Mouse (Mus musculus): ENCODE data around the gene Derl2. TPM values are rescaled to one million over a fixed set of nuclear protein-coding genes. Genes with fewer than 3 reads are reported as not detected.
A peak's percentile ranks its signal among the peaks of the same experiment; 100 is the strongest.

Gene Derl2
- polyA plus RNA-seq, 1 experiment from 2014 or later, result 47.7 TPM

DNA sequence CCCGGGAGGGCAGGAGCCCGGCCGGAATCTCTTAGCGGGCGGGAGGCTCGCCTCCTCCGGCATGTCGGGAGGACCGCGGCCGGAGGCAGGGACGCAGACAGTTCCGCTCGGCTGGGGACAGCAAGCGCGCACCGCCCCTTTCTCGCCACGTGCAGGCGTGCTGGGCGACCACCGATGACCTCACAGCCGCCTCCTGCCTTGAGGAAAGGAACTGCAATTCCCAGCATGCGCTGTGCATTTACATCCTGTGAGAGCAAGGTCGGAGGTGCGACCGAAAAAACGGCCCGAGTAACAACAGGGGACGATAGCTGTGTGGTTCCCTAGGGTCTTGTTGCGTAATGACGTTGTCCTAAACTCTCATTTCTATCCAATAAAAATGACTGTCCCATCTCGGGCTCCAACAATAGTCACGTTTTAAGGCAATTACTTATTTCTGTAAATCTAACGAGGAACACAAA is 15.3 kb downstream of the Derl2 start, which contains the start of gene Dhx33:
Dhx33 (minus strand) TSS at position 122 of the 458 bp plus-strand sequence.
- Histone ChIP-seq H3K4me2 (ENCODE audit: low read depth, low read length) (peak within 1 kb of the TSS; percentile 64), H3K4me3 (ENCODE audit: low read depth, low read length) (peak within 1 kb of the TSS; percentile 95), H3K36me3 (replicated peaks; ENCODE audit: control insufficient read depth, insufficient read depth, low read depth, low read length) (no peaks in the 10 kb centered on the region), H3K9me3 (replicated peaks; ENCODE audit: control insufficient read depth, low read length) (no peaks in the 10 kb centered on the region), H3K4me1 (ENCODE audit: control insufficient read depth, insufficient read depth, low read length) (no peaks in the 10 kb centered on the region), H3K27ac (replicated peaks; ENCODE audit: low read depth, low read length) (peak within 1 kb of the TSS; percentile 65), H3K27me3 (ENCODE audit: control insufficient read depth, insufficient read depth, low read length) (no peaks in the 10 kb centered on the region), H3K9ac (replicated peaks; ENCODE audit: low read length) (peak within 1 kb of the TSS; percentile 75)
- DNase-seq (ENCODE audit: low spot score), result peak; percentile 98
- 1% methylated on average over 35 of the region's 35 CpGs for WGBS
- ATAC-seq (replicated peaks; ENCODE audit: insufficient number of reproducible peaks, low FRiP score, low TSS enrichment, low read depth), result peak; percentile 97

DNA sequence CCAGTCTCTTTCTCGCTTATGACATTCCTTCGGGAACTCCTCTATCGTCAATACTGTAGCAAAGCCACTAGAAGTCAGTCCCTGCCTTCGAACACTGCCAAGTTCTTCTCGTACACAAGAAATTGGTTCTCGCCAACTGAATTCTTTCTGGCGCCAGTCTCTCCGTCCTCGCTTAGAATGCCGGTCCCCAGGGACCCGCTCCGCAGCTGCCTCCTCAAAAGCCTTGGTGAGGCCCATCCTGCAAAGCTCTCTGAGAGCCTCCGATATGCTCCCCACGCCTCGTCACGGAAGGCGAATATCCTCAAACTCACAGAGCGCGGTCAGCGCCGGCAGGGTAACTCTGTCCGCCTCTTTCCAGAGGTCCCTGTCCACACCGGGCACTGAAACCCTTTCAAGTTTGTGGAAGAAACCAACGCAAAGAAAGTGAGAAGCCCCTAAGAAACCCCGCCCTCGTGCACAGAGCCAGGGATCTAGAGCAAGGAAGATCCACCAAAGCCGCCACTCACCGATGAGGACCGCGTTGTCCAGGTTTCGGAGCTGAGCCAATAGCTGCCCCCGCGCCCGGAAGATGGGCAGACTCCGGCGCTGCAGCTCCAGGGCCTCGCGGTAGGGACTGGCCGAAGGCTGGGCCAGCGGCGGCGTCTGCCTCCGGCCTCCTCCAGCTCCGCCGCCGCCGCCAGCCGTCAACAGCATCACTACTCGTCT is 15.9 kb downstream of the Derl2 start:
- Histone ChIP-seq H3K4me2 (ENCODE audit: low read depth, low read length) (peak overlapping the region; percentile 64), H3K27me3 (ENCODE audit: control insufficient read depth, insufficient read depth, low read length) (no peaks in the 10 kb centered on the region), H3K4me1 (ENCODE audit: control insufficient read depth, insufficient read depth, low read length) (no peaks in the 10 kb centered on the region), H3K4me3 (ENCODE audit: low read depth, low read length) (peak overlapping the region; percentile 95), H3K36me3 (replicated peaks; ENCODE audit: control insufficient read depth, insufficient read depth, low read depth, low read length) (no peaks in the 10 kb centered on the region), H3K27ac (replicated peaks; ENCODE audit: low read depth, low read length) (peak overlapping the region; percentile 65), H3K9me3 (replicated peaks; ENCODE audit: control insufficient read depth, low read length) (no peaks in the 10 kb centered on the region), H3K9ac (replicated peaks; ENCODE audit: low read length) (peak overlapping the region; percentile 75)
- under 1% methylated on average over 49 of the region's 49 CpGs for WGBS
- peak; percentile 85 for ATAC-seq (replicated peaks; ENCODE audit: insufficient number of reproducible peaks, low FRiP score, low TSS enrichment, low read depth)
- DNase-seq (ENCODE audit: low spot score), result peak; percentile 60

DNA sequence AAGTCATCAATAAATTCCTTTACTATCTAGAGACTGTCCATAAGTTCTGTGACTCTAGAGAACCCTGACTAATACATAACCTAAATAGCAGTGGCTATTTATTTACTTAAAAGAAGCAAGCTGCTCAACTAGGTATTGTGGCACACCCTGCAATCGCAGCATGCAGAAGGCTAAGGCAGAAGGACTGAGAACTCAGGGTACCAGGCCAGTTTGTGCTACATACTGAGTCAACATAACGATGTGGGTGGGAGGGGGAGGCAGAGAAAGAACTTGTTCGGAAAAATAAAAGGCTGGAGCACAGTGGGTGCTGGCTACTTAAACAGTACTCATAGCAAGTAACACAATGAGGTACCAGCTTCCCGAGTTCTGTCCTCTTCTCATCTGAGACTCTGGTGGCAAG is 18.5 kb downstream of the Derl2 start:
- Histone ChIP-seq H3K9ac (replicated peaks; ENCODE audit: low read length) (no peak overlapping the region), H3K27me3 (ENCODE audit: control insufficient read depth, insufficient read depth, low read length) (no peaks in the 10 kb centered on the region), H3K4me3 (ENCODE audit: low read depth, low read length) (no peak overlapping the region), H3K4me2 (ENCODE audit: low read depth, low read length) (no peak overlapping the region), H3K27ac (replicated peaks; ENCODE audit: low read depth, low read length) (no peak overlapping the region), H3K36me3 (replicated peaks; ENCODE audit: control insufficient read depth, insufficient read depth, low read depth, low read length) (no peaks in the 10 kb centered on the region), H3K4me1 (ENCODE audit: control insufficient read depth, insufficient read depth, low read length) (no peaks in the 10 kb centered on the region), H3K9me3 (replicated peaks; ENCODE audit: control insufficient read depth, low read length) (no peaks in the 10 kb centered on the region)
- DNase-seq (ENCODE audit: low spot score) (no peak), ATAC-seq (replicated peaks; ENCODE audit: insufficient number of reproducible peaks, low FRiP score, low TSS enrichment, low read depth) (no peak)
- 81% methylated on average over 4 of the region's 4 CpGs for WGBS

DNA sequence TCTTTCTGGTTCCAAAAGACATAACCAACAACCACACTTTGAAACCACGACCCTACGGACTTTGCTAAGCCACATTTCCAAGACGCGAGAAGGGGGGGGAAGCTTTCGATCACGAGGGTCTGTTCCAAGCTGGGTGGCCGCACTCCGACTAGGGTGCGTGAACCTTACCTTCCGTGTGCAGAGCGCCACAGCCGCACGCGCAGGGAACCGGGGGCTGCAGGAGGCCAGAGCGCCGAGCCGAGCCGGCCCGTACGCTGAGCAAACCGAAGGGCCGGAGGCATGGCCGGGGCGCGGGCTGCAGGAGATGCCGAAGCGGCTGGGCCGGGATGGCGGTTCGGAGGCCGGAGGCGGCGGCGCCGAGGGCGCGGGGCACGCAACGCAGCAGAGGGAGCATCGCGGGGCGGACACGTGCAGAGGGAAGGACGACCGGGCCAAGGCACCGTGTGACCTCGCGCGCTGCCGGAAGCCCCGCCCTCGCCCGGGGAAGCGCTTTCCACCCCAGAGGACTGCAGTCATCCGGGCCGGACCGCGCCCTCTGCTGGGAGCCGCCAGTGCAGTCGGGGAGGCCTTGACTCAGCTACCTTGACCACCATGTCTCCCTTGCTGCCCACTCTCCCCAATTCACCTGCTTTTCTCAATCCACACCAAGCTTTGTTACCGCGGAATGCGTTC is 36.9 kb downstream of the Derl2 start, which contains the start of gene C1qbp:
C1qbp (minus strand) TSS at position 470 of the 672 bp plus-strand sequence.
- Histone ChIP-seq H3K4me1 (ENCODE audit: control insufficient read depth, insufficient read depth, low read length) (peaks cover 2% of the 10 kb centered on the region; the same call in 1 of the 2 replicates), H3K9me3 (replicated peaks; ENCODE audit: control insufficient read depth, low read length) (no peaks in the 10 kb centered on the region), H3K27me3 (ENCODE audit: control insufficient read depth, insufficient read depth, low read length) (no peaks in the 10 kb centered on the region), H3K4me2 (ENCODE audit: low read depth, low read length) (peak within 1 kb of the TSS; percentile 73), H3K27ac (replicated peaks; ENCODE audit: low read depth, low read length) (0 out of 2 replicates have a peak within 1 kb of the TSS, but pooled peaks have one; percentile 59), H3K36me3 (replicated peaks; ENCODE audit: control insufficient read depth, insufficient read depth, low read depth, low read length) (peaks cover 13% of the 10 kb centered on the region), H3K4me3 (ENCODE audit: low read depth, low read length) (peak within 1 kb of the TSS; percentile 96), H3K9ac (replicated peaks; ENCODE audit: low read length) (peak within 1 kb of the TSS; percentile 92)
- ATAC-seq (replicated peaks; ENCODE audit: insufficient number of reproducible peaks, low FRiP score, low TSS enrichment, low read depth), result peak; percentile 94
- under 1% methylated on average over 39 of the region's 64 CpGs for WGBS
- DNase-seq (ENCODE audit: low spot score), result peak; percentile 92

DNA sequence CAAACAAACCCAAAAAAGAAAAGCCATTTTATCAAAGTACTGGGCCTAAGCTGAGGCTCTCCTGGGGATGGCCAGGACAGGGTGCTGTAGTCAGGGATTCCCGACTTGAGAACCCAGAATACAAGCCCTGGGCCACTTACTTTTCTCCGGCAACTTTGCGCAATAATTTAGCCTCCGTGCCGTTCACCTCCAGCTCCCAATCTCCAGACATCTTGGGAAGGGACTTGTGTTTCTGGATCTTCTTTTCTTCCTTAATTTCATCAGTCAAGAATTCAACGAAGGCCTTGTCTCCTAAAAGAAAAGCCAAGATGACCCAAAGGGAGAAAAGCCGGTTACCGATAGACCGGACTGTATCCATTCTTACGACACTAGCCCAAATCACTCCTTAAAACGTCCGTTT is 37.6 kb downstream of the Derl2 start:
- Histone ChIP-seq H3K27me3 (ENCODE audit: control insufficient read depth, insufficient read depth, low read length) (no peaks in the 10 kb centered on the region), H3K9ac (replicated peaks; ENCODE audit: low read length) (peak overlapping the region; percentile 92), H3K27ac (replicated peaks; ENCODE audit: low read depth, low read length) (no peak overlapping the region), H3K4me2 (ENCODE audit: low read depth, low read length) (peak overlapping the region; percentile 73), H3K4me3 (ENCODE audit: low read depth, low read length) (peak overlapping the region; percentile 96), H3K9me3 (replicated peaks; ENCODE audit: control insufficient read depth, low read length) (no peaks in the 10 kb centered on the region), H3K36me3 (replicated peaks; ENCODE audit: control insufficient read depth, insufficient read depth, low read depth, low read length) (peaks cover 14% of the 10 kb centered on the region), H3K4me1 (ENCODE audit: control insufficient read depth, insufficient read depth, low read length) (peaks cover 2% of the 10 kb centered on the region; the same call in 1 of the 2 replicates)
- 8% methylated on average over 12 of the region's 12 CpGs for WGBS
- DNase-seq (ENCODE audit: low spot score), result no peak
- ATAC-seq (replicated peaks; ENCODE audit: insufficient number of reproducible peaks, low FRiP score, low TSS enrichment, low read depth), result no peak

DNA sequence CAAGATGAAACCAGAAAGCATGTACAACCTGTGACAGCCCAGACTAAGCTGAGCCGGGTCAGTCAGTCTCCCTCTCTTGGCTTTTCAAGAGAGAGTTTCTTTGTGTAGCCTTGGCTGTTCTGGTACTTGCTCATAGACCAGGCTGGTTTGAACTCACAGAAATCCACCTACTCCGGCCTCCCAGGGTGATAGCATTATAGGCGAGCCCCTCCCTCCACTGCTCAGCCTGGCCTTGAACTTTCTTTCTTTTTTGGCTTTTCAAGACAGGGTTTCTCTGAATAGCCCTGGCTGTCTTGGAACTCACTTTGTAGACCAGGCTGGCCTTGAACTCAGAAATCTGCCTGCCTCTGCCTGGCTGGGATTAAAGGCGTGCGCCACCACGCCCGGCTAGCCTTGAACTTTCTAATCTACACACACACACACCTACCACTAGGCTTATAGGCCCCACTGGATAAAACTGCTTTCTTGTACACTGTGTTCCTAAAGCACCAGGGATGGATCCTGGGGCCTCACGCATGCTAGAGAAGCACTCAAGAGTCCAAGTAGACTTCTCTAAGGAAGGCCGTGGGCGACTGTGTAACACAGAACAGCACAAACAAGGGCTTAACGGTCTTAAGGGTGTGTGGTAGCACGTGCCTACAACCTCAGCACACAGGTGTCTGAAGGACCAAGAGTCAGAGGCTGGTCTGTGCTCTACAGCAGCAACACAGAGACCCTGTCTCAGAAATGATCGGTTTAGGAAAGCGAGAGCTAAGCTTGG is 38.7 kb downstream of the Derl2 start:
- H3K9ac ChIP-seq (replicated peaks; ENCODE audit: low read length), result no peak overlapping the region
- no peak overlapping the region; the same call in 1 of the 2 replicates for H3K4me2 ChIP-seq (ENCODE audit: low read depth, low read length)
- no peak for ATAC-seq (replicated peaks; ENCODE audit: insufficient number of reproducible peaks, low FRiP score, low TSS enrichment, low read depth)
- no peak overlapping the region for H3K27ac ChIP-seq (replicated peaks; ENCODE audit: low read depth, low read length)
- peaks cover 17% of the 10 kb centered on the region for H3K36me3 ChIP-seq (replicated peaks; ENCODE audit: control insufficient read depth, insufficient read depth, low read depth, low read length)
- H3K4me1 ChIP-seq (ENCODE audit: control insufficient read depth, insufficient read depth, low read length), result peaks cover 2% of the 10 kb centered on the region; the same call in 1 of the 2 replicates
- no peaks in the 10 kb centered on the region for H3K9me3 ChIP-seq (replicated peaks; ENCODE audit: control insufficient read depth, low read length)
- WGBS, result 91% methylated on average over 14 of the region's 14 CpGs
- H3K4me3 ChIP-seq (ENCODE audit: low read depth, low read length), result no peak overlapping the region
- no peaks in the 10 kb centered on the region for H3K27me3 ChIP-seq (ENCODE audit: control insufficient read depth, insufficient read depth, low read length)
- no peak for DNase-seq (ENCODE audit: low spot score)

DNA sequence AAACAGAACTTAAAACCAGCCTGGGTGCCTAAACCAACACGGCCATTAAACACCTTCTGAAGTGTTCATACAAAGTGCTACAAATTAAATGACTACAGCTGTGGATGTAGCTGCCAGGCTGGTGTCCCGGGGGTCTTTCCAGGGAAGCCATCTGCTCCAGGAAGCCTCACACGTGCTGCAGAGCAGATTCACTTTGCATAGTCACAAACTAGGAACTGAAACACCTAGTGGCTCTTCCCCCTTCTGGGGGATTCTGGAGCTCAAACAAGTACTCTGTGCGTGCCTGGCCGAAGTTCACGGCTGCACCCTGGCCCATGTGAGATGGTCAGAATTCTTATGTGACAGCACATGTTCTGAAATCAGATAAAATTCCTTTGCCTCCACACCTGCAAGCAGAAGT is 39.4 kb downstream of the Derl2 start:
- peaks cover 2% of the 10 kb centered on the region; the same call in 1 of the 2 replicates for H3K4me1 ChIP-seq (ENCODE audit: control insufficient read depth, insufficient read depth, low read length)
- no peak overlapping the region for H3K27ac ChIP-seq (replicated peaks; ENCODE audit: low read depth, low read length)
- no peak for ATAC-seq (replicated peaks; ENCODE audit: insufficient number of reproducible peaks, low FRiP score, low TSS enrichment, low read depth)
- H3K36me3 ChIP-seq (replicated peaks; ENCODE audit: control insufficient read depth, insufficient read depth, low read depth, low read length), result peaks cover 17% of the 10 kb centered on the region
- no peak overlapping the region for H3K4me2 ChIP-seq (ENCODE audit: low read depth, low read length)
- no peaks in the 10 kb centered on the region for H3K9me3 ChIP-seq (replicated peaks; ENCODE audit: control insufficient read depth, low read length)
- no peak for DNase-seq (ENCODE audit: low spot score)
- 86% methylated on average over 6 of the region's 6 CpGs for WGBS
- H3K9ac ChIP-seq (replicated peaks; ENCODE audit: low read length), result no peak overlapping the region
- no peak overlapping the region for H3K4me3 ChIP-seq (ENCODE audit: low read depth, low read length)
- H3K27me3 ChIP-seq (ENCODE audit: control insufficient read depth, insufficient read depth, low read length), result no peaks in the 10 kb centered on the region

Measured in embryonic facial prominence, embryonic 11.5 days (tissue).